Mouse (Mus musculus) cerebellum, adult 2 months (tissue): Measurements from ENCODE around the gene Med20. TPM values are rescaled to one million over a fixed set of nuclear protein-coding genes. Genes with fewer than 3 reads are reported as not detected.
A peak's percentile ranks its signal among the peaks of the same experiment; 100 is the strongest.
"Not testable (repeated sequence)": the region's sequence is repeated elsewhere in the genome, so short reads cannot be mapped to it uniquely, and the experiment has no call there.

Experiments used
- DNase-seq, 2 experiments: peaks; one replicate each; pipeline ENCODE4 v3.0.0; 2021
- H3K27ac ChIP-seq: fragments of 200-500 bp; 2 replicates; pipeline ENCODE4 v1.5.1; 2012; ENCODE audit warnings: low read length, control low read depth, inconsistent platforms; ENCODE audit not compliant: insufficient read depth
- H3K27me3 ChIP-seq: fragments of 200-500 bp; 2 replicates; pipeline ENCODE4 v1.6.1; 2012; ENCODE audit warnings: inconsistent platforms, mild to moderate bottlenecking, low read length, moderate library complexity; ENCODE audit not compliant: control insufficient read depth, insufficient read depth
- H3K4me1 ChIP-seq: fragments of 200-500 bp; 2 replicates; pipeline ENCODE4 v1.6.1; 2011; ENCODE audit warnings: low read length; ENCODE audit not compliant: control insufficient read depth, insufficient read depth
- H3K4me3 ChIP-seq: fragments of 200-500 bp; replicated peaks from 2 replicates; pipeline ENCODE3; 2011; ENCODE audit warnings: mild to moderate bottlenecking, low read depth, low read length, control low read depth; ENCODE audit not compliant: insufficient read depth
- CTCF ChIP-seq: fragments of 200-500 bp; IDR thresholded peaks from 2 replicates; pipeline ENCODE4 v1.5.1; 2011; ENCODE audit warnings: low read depth, mild to moderate bottlenecking, control low read depth, low read length, moderate library complexity, borderline replicate concordance; ENCODE audit not compliant: insufficient read depth
- POLR2A ChIP-seq: fragments of 200-500 bp; IDR thresholded peaks from 2 replicates; pipeline ENCODE4 v1.6.1; 2011; ENCODE audit warnings: low read length, control low read depth, borderline replicate concordance; ENCODE audit not compliant: insufficient read depth
- WGBS: fragments of 180-500 bp; shearing (Covaris S2); methylation state at CpG from one replicate; pipeline ENCODE4 v1.1.7; 2018; 5-methylcytosine and 5-hydroxymethylcytosine counted together
- polyA plus RNA-seq: library from polyadenylated mRNA; depleted of rRNA; stranded (reverse); fragments of >200 nt; gene quantifications from 2 replicates; pipeline ENCODE4 v1.2.3, GENCODE M21; 2012

Gene Med20
- polyA plus RNA-seq, 1 experiment: 43.7 TPM

GRCm38 (mm10) chr17:47597838-47598579 lies 13.4 kb upstream of the Med20 start:
- H3K27me3 ChIP-seq: no peaks in the 10 kb centered on the region
- DNase-seq: peak; percentile 22 to 48
- no peak overlapping the region for H3K4me3 ChIP-seq
- no peak overlapping the region for H3K27ac ChIP-seq
- 13% methylated on average over 10 of the region's 10 CpGs for WGBS
- peaks cover 12% of the 10 kb centered on the region for H3K4me1 ChIP-seq
- no peak for TF ChIP-seq POLR2A
- peak; percentile 58 for TF ChIP-seq CTCF

DNA sequence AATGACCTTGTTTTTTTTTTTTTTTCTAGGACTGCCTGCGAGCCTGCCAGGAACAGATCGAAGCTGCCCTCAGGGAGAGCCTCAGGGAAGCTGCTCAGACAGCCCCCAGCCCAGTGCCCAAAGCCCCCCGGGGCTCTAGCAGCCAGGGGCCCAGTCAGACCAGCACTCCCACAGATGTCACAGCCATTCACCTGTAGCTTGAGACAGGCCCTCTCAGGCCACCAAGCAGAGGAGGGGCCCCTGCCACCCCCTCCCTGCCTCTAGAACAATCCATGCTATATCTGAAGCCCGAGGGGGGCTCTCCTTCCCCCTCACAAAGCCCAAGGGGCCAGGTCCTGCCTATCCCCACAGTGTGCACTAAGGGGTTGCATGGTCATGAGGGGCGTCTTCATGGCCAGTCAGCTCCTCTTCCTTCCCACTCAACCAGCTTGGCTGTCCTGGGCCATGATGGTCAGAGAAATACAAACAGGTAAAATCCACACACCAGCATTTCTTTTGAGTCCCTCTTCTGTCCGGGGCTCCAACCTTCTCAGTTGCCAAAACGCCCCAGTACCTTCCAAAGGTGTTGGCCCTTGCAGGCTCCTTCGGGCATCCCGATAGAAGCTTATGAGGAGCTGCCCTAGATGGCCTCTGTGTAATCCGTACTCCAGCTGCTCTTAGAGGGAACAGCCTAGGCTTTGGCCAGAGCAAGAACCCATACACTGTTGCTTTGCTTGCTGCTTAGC lies 12.6 kb upstream of the Med20 start:
- peaks cover 12% of the 10 kb centered on the region for H3K4me1 ChIP-seq
- 77% methylated on average over 10 of the region's 10 CpGs for WGBS
- not testable (repeated sequence) for H3K27ac ChIP-seq, H3K4me3 ChIP-seq, H3K27me3 ChIP-seq
- DNase-seq: peak in 1 of 2 experiments; percentile 6

- Histone ChIP-seq H3K4me3 (no peak overlapping the region), H3K27ac (no peak overlapping the region), H3K27me3 (no peaks in the 10 kb centered on the region), H3K4me1 (peaks cover 7% of the 10 kb centered on the region)
- no peak for TF ChIP-seq POLR2A
- no peak for TF ChIP-seq CTCF
- WGBS: 75% methylated on average over 11 of the region's 11 CpGs
- no peak for DNase-seq
Observed at GRCm38 (mm10) chr17:47599511-47600297, 11.7 kb upstream of the Med20 start.

GRCm38 (mm10) chr17:47600601-47601388 lies 10.6 kb upstream of the Med20 start:
- no peak for TF ChIP-seq POLR2A
- no peak for TF ChIP-seq CTCF
- no peak overlapping the region for H3K27ac ChIP-seq
- WGBS: 84% methylated on average over 13 of the region's 13 CpGs
- H3K27me3 ChIP-seq: no peaks in the 10 kb centered on the region
- DNase-seq: no peak
- peaks cover 7% of the 10 kb centered on the region; the same call in 1 of the 2 replicates for H3K4me1 ChIP-seq
- H3K4me3 ChIP-seq: no peak overlapping the region

DNA sequence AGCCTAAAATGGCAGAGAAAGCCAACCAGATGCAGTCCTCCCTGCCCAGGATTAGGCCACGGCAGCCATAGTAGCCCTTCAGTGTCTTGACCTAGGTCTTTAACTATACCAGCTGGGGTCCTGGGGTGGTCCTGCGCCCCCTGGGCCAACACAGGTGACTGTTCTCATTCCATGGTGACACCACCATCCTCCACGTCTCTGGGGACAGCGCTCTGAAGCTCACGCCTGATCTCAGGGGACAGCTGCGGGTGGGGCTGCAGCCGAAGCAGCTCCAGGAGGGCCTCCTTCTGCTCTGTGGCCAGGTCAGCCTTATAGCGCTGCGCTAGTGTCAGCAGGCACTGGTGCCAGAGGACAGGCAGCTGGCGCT lies 10.0 kb upstream of the Med20 start:
- no peak overlapping the region for H3K4me3 ChIP-seq
- whole genome bisulfite sequencing: 86% methylated on average over 10 of the region's 10 CpGs
- TF ChIP-seq POLR2A (no peak), CTCF (no peak)

GRCm38 (mm10) chr17:47602289-47602688 lies 9.1 kb upstream of the Med20 start:
- Histone ChIP-seq H3K27ac (no peak overlapping the region), H3K4me1 (peaks cover 7% of the 10 kb centered on the region; the same call in 1 of the 2 replicates), H3K4me3 (no peak overlapping the region), H3K27me3 (no peaks in the 10 kb centered on the region)
- WGBS: 90% methylated on average over 11 of the region's 11 CpGs
- no peak for TF ChIP-seq POLR2A
- TF ChIP-seq CTCF: no peak
- DNase-seq: no peak

More for the DNA sequence above, 10.0 kb upstream of the Med20 start:
- H3K27me3 ChIP-seq: no peaks in the 10 kb centered on the region
- no peak for DNase-seq
- H3K27ac ChIP-seq: no peak overlapping the region
- H3K4me1 ChIP-seq: peaks cover 7% of the 10 kb centered on the region; the same call in 1 of the 2 replicates

DNA sequence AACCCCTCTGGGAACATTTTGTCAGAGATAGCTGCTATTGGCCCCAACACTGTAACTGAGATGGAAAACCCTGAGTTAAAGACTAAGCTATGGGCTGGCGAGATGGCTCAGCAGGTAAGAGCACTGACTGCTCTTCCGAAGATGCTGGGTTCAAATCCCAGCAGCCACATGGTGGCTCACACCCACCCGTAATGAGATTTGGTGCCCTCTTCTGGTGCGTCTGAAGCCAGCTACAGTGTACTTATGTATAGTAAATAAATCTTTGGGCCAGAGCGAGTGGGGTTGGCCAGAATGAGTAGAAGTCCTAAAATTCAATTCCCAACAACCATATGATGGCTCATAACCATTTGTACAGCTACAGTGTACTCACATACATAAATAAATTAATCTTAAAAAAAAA lies 5.2 kb upstream of the Med20 start:
- H3K4me1 ChIP-seq: no peaks in the 10 kb centered on the region
- TF ChIP-seq POLR2A (no peak), CTCF (0 out of 2 replicates have a peak, but pooled peaks have one; percentile 5)
- H3K27me3 ChIP-seq: no peaks in the 10 kb centered on the region
- no peak overlapping the region for H3K27ac ChIP-seq
- no peak for DNase-seq
- 65% methylated on average over 5 of the region's 5 CpGs for WGBS
- no peak overlapping the region for H3K4me3 ChIP-seq
